Mouse (Mus musculus): ENCODE measurements around the gene Adamts20. TPM values are rescaled to one million over a fixed set of nuclear protein-coding genes. Genes with fewer than 3 reads are reported as not detected.

Adamts20 gene
- polyA plus RNA-seq, 1 experiment, result not detected

DNA sequence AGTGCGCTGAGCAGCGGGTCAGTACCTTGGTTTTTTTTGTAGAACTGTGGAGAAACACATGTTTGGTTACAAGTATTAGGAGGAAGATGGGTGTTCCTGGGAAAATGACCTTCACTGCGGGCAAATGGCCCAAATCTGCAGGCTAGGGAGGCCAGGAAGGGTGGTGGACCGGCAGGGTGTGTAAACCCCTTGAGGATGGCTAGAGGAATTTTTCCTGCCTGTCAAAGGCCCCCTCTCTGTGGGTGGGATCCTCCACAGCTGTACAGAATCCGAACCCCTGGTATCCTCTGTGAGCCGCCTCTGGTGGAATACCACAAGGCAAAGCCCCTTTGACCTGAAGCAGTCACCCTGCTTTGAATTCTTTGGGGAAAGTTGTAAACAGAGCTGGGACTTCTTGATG lies 216.8 kb downstream of the Adamts20 start:
- no peak overlapping the region for H3K4me3 ChIP-seq
- H3K27me3 ChIP-seq (ENCODE audit: control insufficient read depth, insufficient read depth, insufficient read length), result no peaks in the 10 kb centered on the region
- H3K36me3 ChIP-seq (ENCODE audit: control insufficient read depth, insufficient read depth), result no peaks in the 10 kb centered on the region
- no peaks in the 10 kb centered on the region for H3K79me2 ChIP-seq (ENCODE audit: control insufficient read depth, insufficient read depth)
- H3K4me2 ChIP-seq (ENCODE audit: low read depth), result no peak overlapping the region
- TF ChIP-seq MYOG (IDR thresholded peaks at IDR 0.05; ENCODE audit: control insufficient read depth in 1 of 3, insufficient read depth in 1 of 3, insufficient read length in 2 of 3, low read depth in 2 of 3) (no peak), E2F4 (IDR thresholded peaks at IDR 0.05; ENCODE audit: insufficient read depth) (no peak), USF1 (IDR thresholded peaks at IDR 0.05; ENCODE audit: low read depth) (no peak), TCF3 (IDR thresholded peaks at IDR 0.05; ENCODE audit: insufficient read length, low read depth) (no peak)
- H3ac ChIP-seq (ENCODE audit: control insufficient read depth, insufficient read length), result no peak overlapping the region

DNA sequence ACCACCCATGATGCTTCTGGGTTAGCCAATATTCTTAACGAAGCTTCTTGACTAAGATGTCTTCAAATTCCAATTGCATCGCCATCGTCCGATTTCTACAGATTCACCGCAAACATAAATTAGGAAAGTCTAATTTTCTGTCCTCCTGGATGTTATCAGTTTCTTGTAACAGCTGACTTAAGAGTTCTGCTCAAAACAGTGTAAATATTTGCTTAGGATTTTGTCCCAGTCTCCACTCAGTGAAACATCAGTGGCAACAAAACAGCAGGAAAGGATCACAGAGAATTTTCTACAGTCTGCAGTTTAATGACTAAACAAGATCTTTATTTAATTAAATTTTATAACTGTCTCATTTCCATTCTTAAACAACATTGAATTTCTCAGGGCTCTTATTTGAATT lies 218.5 kb downstream of the Adamts20 start:
- Histone ChIP-seq H3K36me3 (ENCODE audit: control insufficient read depth, insufficient read depth) (no peaks in the 10 kb centered on the region), H3ac (ENCODE audit: control insufficient read depth, insufficient read length) (no peak overlapping the region), H3K4me3 (no peak overlapping the region), H3K4me2 (ENCODE audit: low read depth) (no peak overlapping the region), H3K79me2 (ENCODE audit: control insufficient read depth, insufficient read depth) (no peaks in the 10 kb centered on the region), H3K27me3 (ENCODE audit: control insufficient read depth, insufficient read depth, insufficient read length) (no peaks in the 10 kb centered on the region)
- TF ChIP-seq USF1 (IDR thresholded peaks at IDR 0.05; ENCODE audit: low read depth), result no peak
- TF ChIP-seq REST (IDR thresholded peaks at IDR 0.05; ENCODE audit: insufficient read depth, insufficient read length), result no peak
- no peak for TF ChIP-seq MYOG (IDR thresholded peaks at IDR 0.05; ENCODE audit: control insufficient read depth in 1 of 3, insufficient read depth in 1 of 3, insufficient read length in 2 of 3, low read depth in 2 of 3)
- TF ChIP-seq CEBPB (IDR thresholded peaks at IDR 0.05; ENCODE audit: insufficient read depth, poor library complexity, severe bottlenecking), result no peak
- TF ChIP-seq POLR2AphosphoS2 (IDR thresholded peaks at IDR 0.05; ENCODE audit: insufficient read length, low read depth), result no peak
- TF ChIP-seq MAX (IDR thresholded peaks at IDR 0.05; ENCODE audit: low read depth), result no peak
- no peak for TF ChIP-seq E2F4 (IDR thresholded peaks at IDR 0.05; ENCODE audit: insufficient read depth)
- no peak for TF ChIP-seq TCF12 (IDR thresholded peaks at IDR 0.05; ENCODE audit: insufficient read depth, poor library complexity, severe bottlenecking)
- no peak for TF ChIP-seq POLR2A (IDR thresholded peaks at IDR 0.05; ENCODE audit: insufficient read length, low read depth)
- no peak for TF ChIP-seq MYOD1 (IDR thresholded peaks at IDR 0.05; ENCODE audit: control insufficient read depth in 1 of 3, insufficient read length in 2 of 3, low read depth in 2 of 3)
- TF ChIP-seq SRF (IDR thresholded peaks at IDR 0.05; ENCODE audit: control insufficient read depth, insufficient read length, low read depth), result no peak
- no peak for TF ChIP-seq TCF3 (IDR thresholded peaks at IDR 0.05; ENCODE audit: insufficient read length, low read depth)

DNA sequence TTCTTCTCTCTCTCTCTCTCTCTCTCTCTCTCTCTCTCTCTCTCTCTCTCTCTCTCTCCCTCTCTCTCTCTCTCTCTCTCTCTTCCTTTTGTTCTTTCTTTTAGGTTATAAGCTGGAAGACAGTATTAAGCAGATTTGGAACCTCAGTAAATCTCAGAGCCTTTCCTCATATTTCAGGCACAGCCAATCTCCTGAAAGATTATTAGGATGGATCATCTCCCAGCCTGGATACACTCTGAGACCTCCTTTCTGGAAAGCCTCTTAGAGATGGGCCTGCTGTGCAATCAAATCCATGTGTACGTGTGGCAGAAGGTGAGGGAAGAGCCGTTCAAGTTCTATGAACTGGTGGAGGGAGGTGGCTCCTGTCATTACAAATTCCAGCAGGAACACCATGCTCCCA lies 220.9 kb downstream of the Adamts20 start:
- Histone ChIP-seq H3K79me2 (ENCODE audit: control insufficient read depth, insufficient read depth) (no peaks in the 10 kb centered on the region), H3K4me2 (ENCODE audit: low read depth) (no peak overlapping the region), H3K27me3 (ENCODE audit: control insufficient read depth, insufficient read depth, insufficient read length) (no peaks in the 10 kb centered on the region), H3K4me3 (no peak overlapping the region), H3K36me3 (ENCODE audit: control insufficient read depth, insufficient read depth) (no peaks in the 10 kb centered on the region), H3ac (ENCODE audit: control insufficient read depth, insufficient read length) (no peak overlapping the region)
- no peak for TF ChIP-seq CEBPB (IDR thresholded peaks at IDR 0.05; ENCODE audit: insufficient read depth, poor library complexity, severe bottlenecking)
- TF ChIP-seq USF1 (IDR thresholded peaks at IDR 0.05; ENCODE audit: low read depth), result no peak
- TF ChIP-seq TCF12 (IDR thresholded peaks at IDR 0.05; ENCODE audit: insufficient read depth, poor library complexity, severe bottlenecking), result no peak
- no peak for TF ChIP-seq SRF (IDR thresholded peaks at IDR 0.05; ENCODE audit: control insufficient read depth, insufficient read length, low read depth)
- TF ChIP-seq POLR2AphosphoS2 (IDR thresholded peaks at IDR 0.05; ENCODE audit: insufficient read length, low read depth), result no peak
- TF ChIP-seq E2F4 (IDR thresholded peaks at IDR 0.05; ENCODE audit: insufficient read depth), result no peak
- no peak for TF ChIP-seq MYOD1 (IDR thresholded peaks at IDR 0.05; ENCODE audit: control insufficient read depth in 1 of 3, insufficient read length in 2 of 3, low read depth in 2 of 3)
- TF ChIP-seq REST (IDR thresholded peaks at IDR 0.05; ENCODE audit: insufficient read depth, insufficient read length), result no peak
- no peak for TF ChIP-seq TCF3 (IDR thresholded peaks at IDR 0.05; ENCODE audit: insufficient read length, low read depth)
- no peak for TF ChIP-seq MAX (IDR thresholded peaks at IDR 0.05; ENCODE audit: low read depth)
- TF ChIP-seq POLR2A (IDR thresholded peaks at IDR 0.05; ENCODE audit: insufficient read length, low read depth), result no peak
- no peak for TF ChIP-seq MYOG (IDR thresholded peaks at IDR 0.05; ENCODE audit: control insufficient read depth in 1 of 3, insufficient read depth in 1 of 3, insufficient read length in 2 of 3, low read depth in 2 of 3)

DNA sequence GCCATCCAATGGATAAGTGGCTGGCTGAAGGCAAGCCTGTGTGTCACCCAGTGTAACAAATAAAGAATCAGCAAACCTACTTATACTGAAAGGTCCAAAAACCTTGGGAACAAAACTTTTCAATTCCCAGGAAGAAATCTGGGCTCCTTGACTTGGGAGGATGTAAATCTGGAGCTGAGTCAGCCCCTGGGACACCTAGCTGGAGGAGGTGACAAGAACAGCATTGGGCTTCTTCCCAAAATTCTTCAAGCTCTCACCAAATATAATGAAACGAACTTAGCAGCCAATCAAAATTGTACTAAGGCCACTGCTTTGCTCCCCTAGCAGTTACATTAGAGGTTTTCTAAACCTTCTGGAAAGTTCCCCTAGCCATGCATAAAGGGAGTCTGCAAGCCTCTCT lies 223.1 kb downstream of the Adamts20 start:
- TF ChIP-seq REST (IDR thresholded peaks at IDR 0.05; ENCODE audit: insufficient read depth, insufficient read length) (no peak), TCF3 (IDR thresholded peaks at IDR 0.05; ENCODE audit: insufficient read length, low read depth) (no peak)

DNA sequence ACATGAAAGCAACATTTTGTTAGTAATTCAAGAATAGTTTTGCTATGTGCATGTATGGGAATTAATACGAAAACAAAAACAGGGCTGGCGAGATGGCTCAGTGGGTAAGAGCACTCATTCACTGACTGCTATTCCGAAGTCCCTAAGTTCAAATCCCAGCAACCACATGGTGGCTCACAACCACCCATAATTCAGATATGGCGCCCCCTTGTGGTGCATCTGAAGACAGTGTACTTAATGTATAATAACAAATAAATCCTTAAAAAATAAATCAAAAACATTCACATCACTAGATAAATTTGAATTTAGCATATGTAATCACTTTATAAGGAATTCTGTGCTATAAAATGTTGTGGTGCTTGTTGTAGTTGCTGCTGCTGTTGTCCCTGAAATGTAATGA lies 225.6 kb downstream of the Adamts20 start:
- Histone ChIP-seq H3K4me3 (no peak overlapping the region), H3K27me3 (ENCODE audit: control insufficient read depth, insufficient read depth, insufficient read length) (no peaks in the 10 kb centered on the region), H3K4me2 (ENCODE audit: low read depth) (no peak overlapping the region), H3ac (ENCODE audit: control insufficient read depth, insufficient read length) (no peak overlapping the region), H3K36me3 (ENCODE audit: control insufficient read depth, insufficient read depth) (no peaks in the 10 kb centered on the region), H3K79me2 (ENCODE audit: control insufficient read depth, insufficient read depth) (no peaks in the 10 kb centered on the region)
- TF ChIP-seq USF1 (IDR thresholded peaks at IDR 0.05; ENCODE audit: low read depth) (no peak), POLR2A (IDR thresholded peaks at IDR 0.05; ENCODE audit: insufficient read length, low read depth) (no peak), MYOG (IDR thresholded peaks at IDR 0.05; ENCODE audit: control insufficient read depth in 1 of 3, insufficient read depth in 1 of 3, insufficient read length in 2 of 3, low read depth in 2 of 3) (no peak), REST (IDR thresholded peaks at IDR 0.05; ENCODE audit: insufficient read depth, insufficient read length) (no peak), MYOD1 (IDR thresholded peaks at IDR 0.05; ENCODE audit: control insufficient read depth in 1 of 3, insufficient read length in 2 of 3, low read depth in 2 of 3) (no peak), CEBPB (IDR thresholded peaks at IDR 0.05; ENCODE audit: insufficient read depth, poor library complexity, severe bottlenecking) (no peak)

More for the DNA sequence above, 223.1 kb downstream of the Adamts20 start:
- Histone ChIP-seq H3ac (ENCODE audit: control insufficient read depth, insufficient read length) (no peak overlapping the region), H3K79me2 (ENCODE audit: control insufficient read depth, insufficient read depth) (no peaks in the 10 kb centered on the region), H3K27me3 (ENCODE audit: control insufficient read depth, insufficient read depth, insufficient read length) (no peaks in the 10 kb centered on the region), H3K4me2 (ENCODE audit: low read depth) (no peak overlapping the region), H3K36me3 (ENCODE audit: control insufficient read depth, insufficient read depth) (no peaks in the 10 kb centered on the region), H3K4me3 (no peak overlapping the region)
